Mouse (Mus musculus) limb, embryonic 13.5 days (tissue): ENCODE measurements around the gene Usp35. TPM values are rescaled to one million over a fixed set of nuclear protein-coding genes. Genes with fewer than 3 reads are reported as not detected.

Experiments
- ATAC-seq: fragments of 200-750 bp; cut with Nextera tagmentation; 2 replicates; pipeline ENCODE4 v1.8.0; 2017; ENCODE audit warnings: low read depth, moderate number of reproducible peaks, moderate TSS enrichment; ENCODE audit not compliant: low FRiP score
- H3K27ac ChIP-seq: fragments of 300-500 bp; sonication (generic); 2 replicates; pipeline ENCODE4 v1.5.1; 2015; ENCODE audit warnings: inconsistent platforms, mild to moderate bottlenecking, moderate library complexity
- H3K27me3 ChIP-seq: fragments of 300-500 bp; sonication (generic); 2 replicates; pipeline ENCODE4 v1.6.1; 2015; ENCODE audit warnings: mild to moderate bottlenecking, inconsistent platforms
- H3K36me3 ChIP-seq: fragments of 300-500 bp; sonication (generic); 2 replicates; pipeline ENCODE4 v1.6.1; 2015; ENCODE audit warnings: inconsistent platforms, mild to moderate bottlenecking, moderate library complexity
- H3K4me1 ChIP-seq: fragments of 300-500 bp; sonication (generic); 2 replicates; pipeline ENCODE4 v1.6.1; 2015; ENCODE audit warnings: inconsistent platforms
- H3K4me2 ChIP-seq: fragments of 300-500 bp; sonication (generic); replicated peaks from 2 replicates; pipeline ENCODE4 v1.6.1; 2015; ENCODE audit warnings: inconsistent platforms, mild to moderate bottlenecking, moderate library complexity
- H3K4me3 ChIP-seq: fragments of 300-500 bp; sonication (generic); 2 replicates; pipeline ENCODE4 v1.5.1; 2015; ENCODE audit warnings: moderate library complexity, mild to moderate bottlenecking, inconsistent platforms
- H3K9ac ChIP-seq: fragments of 300-500 bp; sonication (generic); 2 replicates; pipeline ENCODE4 v1.6.1; 2015; ENCODE audit warnings: mild to moderate bottlenecking, inconsistent platforms
- H3K9me3 ChIP-seq: fragments of 300-500 bp; sonication (generic); 2 replicates; pipeline ENCODE4 v1.6.1; 2016; ENCODE audit warnings: inconsistent platforms
- WGBS: fragments of 180-500 bp; shearing (Covaris S2); methylation state at CpG from one replicate; pipeline ENCODE4 v1.1.7; 2015; 5-methylcytosine and 5-hydroxymethylcytosine counted together
- polyA plus RNA-seq: library from polyadenylated mRNA; unstranded; fragments of >200 nt; fragmentation: Nextera tagmentation; extraction: Ambion mirVana; gene quantifications from 2 replicates; pipeline ENCODE4 v1.2.1, GENCODE M21; 2015

The Usp35 gene
- polyA plus RNA-seq, 1 experiment from 2014 or later, result 2.2 TPM

GRCm38 (mm10) chr7:97356253-97356652 is 24.4 kb upstream of the Usp35 start:
- Histone ChIP-seq H3K4me1 (no peaks in the 10 kb centered on the region), H3K9me3 (no peaks in the 10 kb centered on the region), H3K4me2 (no peak overlapping the region), H3K9ac (no peak overlapping the region), H3K36me3 (no peaks in the 10 kb centered on the region), H3K27ac (no peak overlapping the region), H3K4me3 (no peak overlapping the region), H3K27me3 (peaks cover 8% of the 10 kb centered on the region; the same call in 1 of the 2 replicates)
- 87% methylated on average over 5 of the region's 5 CpGs for WGBS
- ATAC-seq, result no peak

GRCm38 (mm10) chr7:97355068-97355841 is 23.4 kb upstream of the Usp35 start:
- Histone ChIP-seq H3K27ac (no peak overlapping the region), H3K4me1 (no peaks in the 10 kb centered on the region), H3K36me3 (no peaks in the 10 kb centered on the region), H3K4me2 (no peak overlapping the region), H3K9ac (no peak overlapping the region), H3K9me3 (no peaks in the 10 kb centered on the region), H3K27me3 (0 out of 2 replicates have a peak, but pooled peaks cover 3% of the 10 kb centered on the region), H3K4me3 (no peak overlapping the region)
- ATAC-seq, result no peak
- 51% methylated on average over 13 of the region's 13 CpGs for WGBS

GRCm38 (mm10) chr7:97353356-97353755 is 21.5 kb upstream of the Usp35 start:
- no peak overlapping the region for H3K4me2 ChIP-seq
- H3K9me3 ChIP-seq, result no peaks in the 10 kb centered on the region
- H3K27me3 ChIP-seq, result no peaks in the 10 kb centered on the region
- H3K9ac ChIP-seq, result no peak overlapping the region
- 87% methylated on average over 6 of the region's 6 CpGs for WGBS
- ATAC-seq, result no peak
- H3K4me1 ChIP-seq, result no peaks in the 10 kb centered on the region
- H3K4me3 ChIP-seq, result no peak overlapping the region
- no peak overlapping the region for H3K27ac ChIP-seq
- no peaks in the 10 kb centered on the region for H3K36me3 ChIP-seq

- H3K27me3 ChIP-seq, result no peaks in the 10 kb centered on the region
- H3K36me3 ChIP-seq, result peaks cover 7% of the 10 kb centered on the region
- H3K4me1 ChIP-seq, result no peaks in the 10 kb centered on the region
- WGBS, result 77% methylated on average over 11 of the region's 11 CpGs
- H3K4me3 ChIP-seq, result no peak overlapping the region
- no peaks in the 10 kb centered on the region for H3K9me3 ChIP-seq
- no peak overlapping the region for H3K27ac ChIP-seq
- H3K9ac ChIP-seq, result no peak overlapping the region
- ATAC-seq, result no peak
- H3K4me2 ChIP-seq, result no peak overlapping the region
Measured at GRCm38 (mm10) chr7:97351792-97352513, 20.1 kb upstream of the Usp35 start.

- peaks cover 1% of the 10 kb centered on the region; the same call in 1 of the 2 replicates for H3K4me1 ChIP-seq
- WGBS, result 82% methylated on average over 5 of the region's 5 CpGs
- no peak overlapping the region for H3K4me3 ChIP-seq
- H3K4me2 ChIP-seq, result no peak overlapping the region
- H3K9ac ChIP-seq, result no peak overlapping the region
- ATAC-seq, result no peak
- H3K27me3 ChIP-seq, result no peaks in the 10 kb centered on the region
- no peak overlapping the region for H3K27ac ChIP-seq
- peaks cover 7% of the 10 kb centered on the region for H3K36me3 ChIP-seq
- no peaks in the 10 kb centered on the region for H3K9me3 ChIP-seq
Measured at GRCm38 (mm10) chr7:97350891-97351290, 19.1 kb upstream of the Usp35 start.

GRCm38 (mm10) chr7:97349438-97349837 is 17.6 kb upstream of the Usp35 start:
- Histone ChIP-seq H3K4me2 (no peak overlapping the region), H3K27me3 (no peaks in the 10 kb centered on the region), H3K4me1 (peaks cover 10% of the 10 kb centered on the region), H3K4me3 (no peak overlapping the region), H3K9me3 (no peaks in the 10 kb centered on the region), H3K27ac (no peak overlapping the region), H3K36me3 (peaks cover 7% of the 10 kb centered on the region), H3K9ac (no peak overlapping the region)
- ATAC-seq, result no peak
- WGBS, result 80% methylated on average over 6 of the region's 6 CpGs

- ATAC-seq, result no peak
- H3K4me3 ChIP-seq, result no peak overlapping the region
- H3K9ac ChIP-seq, result no peak overlapping the region
- peaks cover 10% of the 10 kb centered on the region for H3K4me1 ChIP-seq
- peaks cover 7% of the 10 kb centered on the region for H3K36me3 ChIP-seq
- 85% methylated on average over 5 of the region's 5 CpGs for WGBS
- H3K4me2 ChIP-seq, result no peak overlapping the region
- no peaks in the 10 kb centered on the region for H3K9me3 ChIP-seq
- no peaks in the 10 kb centered on the region for H3K27me3 ChIP-seq
- no peak overlapping the region for H3K27ac ChIP-seq
Measured at GRCm38 (mm10) chr7:97348836-97349235, 17.0 kb upstream of the Usp35 start.

GRCm38 (mm10) chr7:97348318-97348717 is 16.5 kb upstream of the Usp35 start:
- WGBS, result 78% methylated on average over 3 of the region's 3 CpGs
- no peaks in the 10 kb centered on the region for H3K9me3 ChIP-seq
- no peak overlapping the region for H3K4me3 ChIP-seq

GRCm38 (mm10) chr7:97347464-97347863 is 15.6 kb upstream of the Usp35 start:
- Histone ChIP-seq H3K4me1 (peaks cover 10% of the 10 kb centered on the region), H3K9ac (no peak overlapping the region), H3K4me2 (no peak overlapping the region), H3K9me3 (no peaks in the 10 kb centered on the region), H3K27ac (no peak overlapping the region), H3K27me3 (no peaks in the 10 kb centered on the region), H3K4me3 (no peak overlapping the region), H3K36me3 (peaks cover 7% of the 10 kb centered on the region)
- 96% methylated on average over 15 of the region's 15 CpGs for WGBS
- ATAC-seq, result no peak

More at GRCm38 (mm10) chr7:97348318-97348717, 16.5 kb upstream of the Usp35 start:
- ATAC-seq, result no peak
- no peak overlapping the region for H3K9ac ChIP-seq
- no peak overlapping the region for H3K27ac ChIP-seq
- no peaks in the 10 kb centered on the region for H3K27me3 ChIP-seq
- peaks cover 10% of the 10 kb centered on the region for H3K4me1 ChIP-seq
- H3K36me3 ChIP-seq, result peaks cover 7% of the 10 kb centered on the region
- no peak overlapping the region for H3K4me2 ChIP-seq

GRCm38 (mm10) chr7:97346822-97347166 is 15.0 kb upstream of the Usp35 start:
- Histone ChIP-seq H3K27me3 (no peaks in the 10 kb centered on the region), H3K4me2 (no peak overlapping the region), H3K4me1 (peaks cover 10% of the 10 kb centered on the region), H3K36me3 (peaks cover 7% of the 10 kb centered on the region), H3K9ac (no peak overlapping the region), H3K4me3 (no peak overlapping the region), H3K27ac (no peak overlapping the region), H3K9me3 (no peaks in the 10 kb centered on the region)
- ATAC-seq, result no peak
- WGBS, result 83% methylated on average over 4 of the region's 4 CpGs

GRCm38 (mm10) chr7:97346111-97346821 is 14.4 kb upstream of the Usp35 start:
- peaks cover 10% of the 10 kb centered on the region for H3K4me1 ChIP-seq
- no peak overlapping the region for H3K9ac ChIP-seq
- 80% methylated on average over 9 of the region's 9 CpGs for WGBS
- H3K27ac ChIP-seq, result no peak overlapping the region
- no peaks in the 10 kb centered on the region for H3K9me3 ChIP-seq
- no peak overlapping the region for H3K4me2 ChIP-seq
- no peak overlapping the region for H3K4me3 ChIP-seq
- no peaks in the 10 kb centered on the region for H3K27me3 ChIP-seq
- peaks cover 7% of the 10 kb centered on the region for H3K36me3 ChIP-seq
- no peak for ATAC-seq

- no peak overlapping the region for H3K27ac ChIP-seq
- ATAC-seq, result no peak
Measured at GRCm38 (mm10) chr7:97345229-97345871, 13.5 kb upstream of the Usp35 start.

More at GRCm38 (mm10) chr7:97345229-97345871, 13.5 kb upstream of the Usp35 start:
- WGBS, result 60% methylated on average over 10 of the region's 10 CpGs
- H3K4me3 ChIP-seq, result no peak overlapping the region
- H3K36me3 ChIP-seq, result peaks cover 7% of the 10 kb centered on the region
- H3K4me2 ChIP-seq, result no peak overlapping the region
- H3K4me1 ChIP-seq, result peaks cover 10% of the 10 kb centered on the region
- H3K9ac ChIP-seq, result no peak overlapping the region
- no peaks in the 10 kb centered on the region for H3K27me3 ChIP-seq
- H3K9me3 ChIP-seq, result no peaks in the 10 kb centered on the region
